Mouse (Mus musculus) midbrain, embryonic 10.5 days (tissue): ENCODE measurements around the gene Tbpl1. TPM values are rescaled to one million over a fixed set of nuclear protein-coding genes. Genes with fewer than 3 reads are reported as not detected.

ENCODE experiments used
- DNase-seq: peaks from one replicate; pipeline ENCODE4 v3.0.0-alpha.2; 2017; ENCODE audit warnings: low spot score
- H3K27ac ChIP-seq: fragments of 300-500 bp; sonication (generic); replicated peaks from 2 replicates; pipeline ENCODE4 v1.5.1; 2016; ENCODE audit warnings: mild to moderate bottlenecking
- H3K27me3 ChIP-seq: fragments of 300-500 bp; sonication (generic); 2 replicates; pipeline ENCODE4 v1.6.1; 2016; ENCODE audit warnings: low read depth, mild to moderate bottlenecking; ENCODE audit not compliant: poor library complexity, severe bottlenecking
- H3K36me3 ChIP-seq: fragments of 300-500 bp; sonication (generic); 2 replicates; pipeline ENCODE4 v1.6.1; 2016; ENCODE audit warnings: mild to moderate bottlenecking, moderate library complexity
- H3K4me1 ChIP-seq: fragments of 300-500 bp; sonication (generic); 2 replicates; pipeline ENCODE4 v1.6.1; 2016
- H3K4me3 ChIP-seq: fragments of 300-500 bp; sonication (generic); 2 replicates; pipeline ENCODE4 v1.5.1; 2016; ENCODE audit warnings: mild to moderate bottlenecking, moderate library complexity
- H3K9me3 ChIP-seq: fragments of 300-500 bp; sonication (generic); replicated peaks from 2 replicates; pipeline ENCODE4 v1.6.1; 2016; ENCODE audit warnings: mild to moderate bottlenecking
- WGBS: fragments of 180-500 bp; shearing (Covaris S2); methylation state at CpG from one replicate; pipeline ENCODE4 v1.1.7; 2016; 5-methylcytosine and 5-hydroxymethylcytosine counted together
- polyA plus RNA-seq: library from polyadenylated mRNA; unstranded; fragments of >200 nt; fragmentation: Nextera tagmentation; extraction: Ambion mirVana; gene quantifications from 2 replicates; pipeline ENCODE4 v1.2.1, GENCODE M21; 2016

Tbpl1 gene
- polyA plus RNA-seq, 1 experiment from 2014 or later, result 107 TPM

DNA sequence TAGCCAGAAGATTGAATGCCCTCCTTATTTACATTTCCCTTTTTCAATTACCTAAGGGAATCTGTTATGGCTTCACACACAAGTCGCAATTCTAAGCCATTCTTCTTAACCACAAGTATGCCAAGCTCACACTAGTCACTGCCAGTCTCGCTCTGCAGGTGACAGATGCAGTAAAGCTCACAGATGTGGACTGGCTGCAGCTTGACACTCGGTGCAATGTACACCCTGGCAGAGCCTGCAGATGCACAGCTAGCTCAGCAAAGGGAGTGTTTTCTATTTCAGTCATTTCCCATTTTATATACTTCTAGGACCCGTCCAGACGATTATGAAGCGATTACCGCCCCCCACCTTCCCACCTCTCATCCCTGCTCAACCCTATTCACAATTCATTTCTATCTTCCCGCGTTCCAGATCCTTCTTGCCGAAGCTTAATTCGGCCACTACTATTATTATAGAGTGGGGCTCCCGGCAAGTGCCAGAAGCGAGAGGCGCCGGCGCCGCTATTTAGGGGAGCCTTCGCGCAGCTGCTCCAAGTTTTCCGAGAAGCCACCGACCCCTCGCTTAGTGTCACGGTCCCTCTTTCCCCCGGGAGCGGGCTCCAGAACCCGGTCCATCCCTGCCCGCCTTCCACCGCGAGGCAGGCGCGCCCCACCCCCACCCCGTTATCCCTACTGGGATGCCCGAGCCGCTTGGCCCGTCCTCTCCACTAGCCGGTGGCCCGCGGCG, 1.3 kb downstream of the Tbpl1 start:
- WGBS, result 1% methylated on average over 39 of the region's 39 CpGs

DNA sequence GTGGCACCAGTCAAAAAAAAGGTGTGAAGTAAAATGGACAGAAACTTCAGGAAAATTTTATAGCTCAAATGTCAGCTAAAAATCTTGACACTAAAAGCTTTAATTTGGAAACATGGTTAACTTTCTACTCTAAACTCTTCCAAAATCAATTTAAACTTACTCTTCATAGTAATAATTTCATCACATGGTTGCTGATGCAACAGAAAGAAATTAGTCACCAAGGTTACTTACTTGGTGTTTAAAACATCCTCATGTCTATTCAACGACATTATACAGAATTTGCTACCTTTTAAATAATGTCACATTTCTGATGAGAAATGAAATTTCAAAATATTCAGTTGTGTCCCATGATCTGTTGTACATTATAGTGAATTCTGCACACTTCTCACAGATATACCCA, 3.5 kb downstream of the Tbpl1 start:
- H3K27me3 ChIP-seq, result no peaks in the 10 kb centered on the region
- peaks cover 35% of the 10 kb centered on the region for H3K4me1 ChIP-seq
- H3K27ac ChIP-seq, result no peak overlapping the region
- 93% methylated on average over 1 of the region's 1 CpGs for WGBS
- no peaks in the 10 kb centered on the region for H3K9me3 ChIP-seq
- no peak for DNase-seq
- H3K36me3 ChIP-seq, result 0 out of 2 replicates have a peak, but pooled peaks cover 9% of the 10 kb centered on the region
- no peak overlapping the region for H3K4me3 ChIP-seq

More for the DNA sequence above, 1.3 kb downstream of the Tbpl1 start:
- no peak for DNase-seq
- Histone ChIP-seq H3K4me3 (peak overlapping the region; percentile 99), H3K4me1 (peaks cover 35% of the 10 kb centered on the region), H3K27me3 (no peaks in the 10 kb centered on the region), H3K36me3 (0 out of 2 replicates have a peak, but pooled peaks cover 3% of the 10 kb centered on the region), H3K27ac (peak overlapping the region; percentile 99), H3K9me3 (no peaks in the 10 kb centered on the region)

DNA sequence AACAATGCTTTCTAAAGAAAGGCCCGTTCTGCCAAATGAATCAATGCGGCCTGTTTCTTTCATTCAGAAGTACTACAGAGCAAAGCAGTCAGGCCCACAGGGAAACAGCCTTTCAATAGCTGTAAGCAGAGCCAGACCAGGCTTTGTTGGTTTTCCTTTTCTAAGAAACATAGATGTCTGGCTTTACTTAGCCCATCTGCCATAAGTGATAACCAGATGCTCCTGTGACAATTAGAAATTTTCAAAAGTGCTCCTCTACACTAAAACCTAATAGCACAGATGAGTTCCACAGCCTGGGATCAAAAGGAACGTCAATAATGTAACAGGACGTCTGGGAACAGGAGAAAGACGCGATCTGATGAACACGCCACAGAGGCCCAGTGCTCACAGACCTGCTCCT, 5.4 kb downstream of the Tbpl1 start:
- 0 out of 2 replicates have a peak, but pooled peaks cover 9% of the 10 kb centered on the region for H3K36me3 ChIP-seq
- H3K4me3 ChIP-seq, result no peak overlapping the region
- H3K4me1 ChIP-seq, result peaks cover 26% of the 10 kb centered on the region
- 90% methylated on average over 7 of the region's 7 CpGs for WGBS
- H3K27me3 ChIP-seq, result no peaks in the 10 kb centered on the region
- H3K9me3 ChIP-seq, result no peaks in the 10 kb centered on the region
- no peak overlapping the region for H3K27ac ChIP-seq
- no peak for DNase-seq

DNA sequence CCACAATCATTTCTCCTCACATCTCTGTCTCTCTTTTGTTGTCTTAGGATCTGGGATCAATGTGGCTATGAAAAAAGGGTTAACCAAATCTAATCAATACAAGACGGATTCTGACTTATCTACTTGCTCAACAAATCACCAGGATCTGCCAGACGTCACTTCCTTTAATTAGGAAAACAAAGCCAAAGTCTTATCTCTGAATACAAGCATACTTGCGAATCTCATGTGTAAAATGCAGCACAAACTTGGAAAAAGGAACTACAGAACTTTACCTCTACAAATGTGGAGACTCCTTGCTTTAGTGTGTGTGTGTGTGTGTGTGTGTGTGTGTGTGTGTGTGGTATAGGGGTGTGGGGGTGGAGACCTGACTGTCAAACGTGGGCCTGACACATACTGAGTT, 6.6 kb downstream of the Tbpl1 start:
- Histone ChIP-seq H3K27ac (no peak overlapping the region), H3K36me3 (0 out of 2 replicates have a peak, but pooled peaks cover 9% of the 10 kb centered on the region), H3K4me1 (peaks cover 24% of the 10 kb centered on the region), H3K27me3 (no peaks in the 10 kb centered on the region), H3K9me3 (no peaks in the 10 kb centered on the region), H3K4me3 (no peak overlapping the region)
- 77% methylated on average over 4 of the region's 4 CpGs for WGBS
- DNase-seq, result no peak

DNA sequence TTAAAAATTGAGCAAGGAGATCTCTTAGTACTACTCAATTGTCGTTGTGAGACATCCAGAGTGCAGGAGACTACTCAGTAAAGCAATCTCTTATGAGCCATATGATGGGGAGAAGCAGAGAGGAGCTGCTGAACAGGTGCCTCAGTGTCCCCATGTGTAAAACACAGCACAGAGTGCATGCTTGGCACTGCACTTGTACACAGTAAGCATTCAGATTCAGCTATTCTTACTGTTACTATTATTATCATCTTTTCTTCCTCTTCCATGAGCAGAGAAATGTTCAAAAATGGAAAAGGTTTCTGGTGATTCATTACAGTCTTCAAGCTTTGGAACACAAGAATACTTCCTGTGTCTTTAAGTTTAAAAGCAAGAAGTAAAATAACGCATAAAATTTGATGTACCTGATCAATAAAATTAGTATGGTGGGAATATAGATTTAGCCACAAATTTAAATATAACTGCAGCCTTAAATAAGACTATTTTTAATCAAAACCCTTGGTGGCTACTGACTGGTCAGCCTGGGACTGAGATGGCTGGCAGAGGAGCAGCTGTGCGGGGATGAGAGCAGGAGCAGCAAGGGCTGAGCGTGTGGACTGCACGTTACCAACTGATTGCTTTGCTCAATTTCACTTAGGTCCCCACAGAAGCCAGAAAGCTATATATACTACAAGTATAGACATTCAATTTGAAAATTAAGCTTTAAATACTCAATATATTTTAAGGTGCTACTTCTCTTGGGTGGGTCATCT, 10.8 kb downstream of the Tbpl1 start:
- no peak for DNase-seq
- Histone ChIP-seq H3K4me3 (no peak overlapping the region), H3K9me3 (no peaks in the 10 kb centered on the region), H3K27me3 (no peaks in the 10 kb centered on the region), H3K4me1 (no peaks in the 10 kb centered on the region), H3K36me3 (0 out of 2 replicates have a peak, but pooled peaks cover 6% of the 10 kb centered on the region), H3K27ac (no peak overlapping the region)
- WGBS, result 96% methylated on average over 5 of the region's 5 CpGs

DNA sequence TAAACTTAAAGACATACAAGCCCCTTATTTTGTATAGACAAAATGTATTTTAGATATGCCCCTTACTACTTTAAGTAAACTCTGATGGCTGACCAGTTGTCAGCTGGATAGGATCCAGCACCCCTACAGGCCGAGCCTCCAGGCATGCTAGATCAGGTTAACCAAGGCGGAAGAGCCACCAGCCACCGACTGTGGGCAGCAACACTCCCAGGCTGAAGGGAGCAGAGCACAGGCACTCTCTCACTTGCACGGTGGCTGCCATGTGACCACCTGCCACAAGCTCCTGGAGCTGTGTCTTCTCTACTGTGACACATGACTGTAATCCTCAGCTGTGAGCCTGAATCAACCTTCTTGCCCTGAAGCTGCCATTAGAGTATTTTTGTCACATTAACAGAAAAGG, 13.3 kb downstream of the Tbpl1 start:
- no peak for DNase-seq
- no peaks in the 10 kb centered on the region for H3K4me1 ChIP-seq
- H3K9me3 ChIP-seq, result no peaks in the 10 kb centered on the region
- H3K27me3 ChIP-seq, result no peaks in the 10 kb centered on the region
- H3K36me3 ChIP-seq, result no peaks in the 10 kb centered on the region
- WGBS, result 71% methylated on average over 4 of the region's 4 CpGs
- H3K27ac ChIP-seq, result no peak overlapping the region
- no peak overlapping the region for H3K4me3 ChIP-seq

DNA sequence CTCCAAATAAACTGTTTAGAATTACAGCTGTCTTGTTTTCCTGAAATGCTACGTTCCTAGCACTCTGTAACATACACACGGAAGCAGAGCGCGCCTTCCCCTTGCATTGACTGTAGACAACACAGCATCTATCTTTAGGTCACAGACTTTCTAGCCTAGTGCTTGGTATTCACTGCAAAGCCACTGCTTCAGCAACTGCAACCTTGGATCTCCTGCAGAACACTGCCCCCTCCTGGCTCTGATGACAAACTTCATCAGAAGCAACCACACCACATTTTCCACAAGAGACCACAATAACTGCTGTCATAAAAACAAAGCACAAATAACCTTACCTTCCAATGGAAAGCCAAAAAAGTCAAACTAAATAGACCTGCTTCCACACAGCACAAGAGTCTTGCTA, 17.2 kb downstream of the Tbpl1 start:
- H3K27me3 ChIP-seq, result no peaks in the 10 kb centered on the region
- no peaks in the 10 kb centered on the region for H3K4me1 ChIP-seq
- H3K36me3 ChIP-seq, result peaks cover 13% of the 10 kb centered on the region
- no peak overlapping the region for H3K27ac ChIP-seq
- WGBS, result 83% methylated on average over 4 of the region's 4 CpGs
- no peaks in the 10 kb centered on the region for H3K9me3 ChIP-seq
- no peak overlapping the region for H3K4me3 ChIP-seq
- DNase-seq, result peak; percentile 39

DNA sequence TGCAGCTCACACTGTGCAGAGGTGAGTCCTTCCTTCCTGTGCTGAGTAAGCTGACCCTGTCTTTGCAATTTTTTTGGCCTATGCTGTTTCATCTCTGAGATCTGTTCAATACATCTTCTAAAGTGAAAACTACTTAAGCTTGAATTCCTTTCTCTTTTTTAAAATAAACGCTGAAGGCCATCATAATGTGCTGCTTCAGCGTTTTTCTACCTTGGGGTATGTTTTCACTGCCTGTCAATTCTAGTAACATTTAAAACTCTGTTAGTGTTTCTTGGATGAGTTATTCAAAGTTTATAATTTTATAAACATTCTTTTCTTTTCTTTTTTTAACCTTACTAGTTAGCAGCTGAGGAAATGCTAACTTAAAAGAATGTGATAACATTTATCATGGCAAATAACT, 18.8 kb downstream of the Tbpl1 start:
- DNase-seq, result no peak
- H3K4me3 ChIP-seq, result no peak overlapping the region
- H3K36me3 ChIP-seq, result peaks cover 29% of the 10 kb centered on the region
- no peaks in the 10 kb centered on the region for H3K9me3 ChIP-seq
- H3K27ac ChIP-seq, result no peak overlapping the region
- WGBS, result 92% methylated on average over 2 of the region's 2 CpGs
- H3K4me1 ChIP-seq, result no peaks in the 10 kb centered on the region
- no peaks in the 10 kb centered on the region for H3K27me3 ChIP-seq

DNA sequence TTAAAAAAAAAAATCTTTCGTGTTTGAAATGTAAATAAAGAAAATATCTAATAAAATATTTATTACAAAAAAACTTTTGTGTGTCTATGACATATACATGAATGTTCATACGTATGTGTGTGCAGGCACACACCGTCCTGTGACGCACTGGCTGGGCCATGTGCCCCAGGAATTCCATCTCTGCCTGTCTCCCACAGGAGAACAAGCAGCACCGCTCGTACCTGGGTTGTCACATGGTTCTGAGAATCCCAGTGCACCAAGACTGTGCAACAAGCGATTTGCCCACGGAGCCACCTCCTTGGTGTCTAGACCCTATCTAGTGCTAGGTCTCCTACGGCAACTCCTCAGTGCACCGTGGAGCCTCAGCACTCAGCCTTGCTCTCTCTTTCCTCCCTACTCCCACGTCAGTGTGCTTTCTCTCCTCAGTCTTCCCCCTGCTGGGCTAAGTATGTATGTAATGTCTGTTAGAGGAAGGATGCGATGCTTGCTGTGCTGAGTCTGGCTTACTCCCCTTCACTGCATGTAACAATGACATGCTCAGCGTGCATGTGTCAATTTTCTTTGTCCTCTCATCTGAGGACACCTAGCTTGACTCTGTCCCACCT, 21.5 kb downstream of the Tbpl1 start:
- WGBS, result 87% methylated on average over 13 of the region's 13 CpGs
- Histone ChIP-seq H3K4me3 (no peak overlapping the region), H3K36me3 (peaks cover 56% of the 10 kb centered on the region), H3K27me3 (no peaks in the 10 kb centered on the region), H3K27ac (no peak overlapping the region), H3K9me3 (no peaks in the 10 kb centered on the region), H3K4me1 (no peaks in the 10 kb centered on the region)
- no peak for DNase-seq

DNA sequence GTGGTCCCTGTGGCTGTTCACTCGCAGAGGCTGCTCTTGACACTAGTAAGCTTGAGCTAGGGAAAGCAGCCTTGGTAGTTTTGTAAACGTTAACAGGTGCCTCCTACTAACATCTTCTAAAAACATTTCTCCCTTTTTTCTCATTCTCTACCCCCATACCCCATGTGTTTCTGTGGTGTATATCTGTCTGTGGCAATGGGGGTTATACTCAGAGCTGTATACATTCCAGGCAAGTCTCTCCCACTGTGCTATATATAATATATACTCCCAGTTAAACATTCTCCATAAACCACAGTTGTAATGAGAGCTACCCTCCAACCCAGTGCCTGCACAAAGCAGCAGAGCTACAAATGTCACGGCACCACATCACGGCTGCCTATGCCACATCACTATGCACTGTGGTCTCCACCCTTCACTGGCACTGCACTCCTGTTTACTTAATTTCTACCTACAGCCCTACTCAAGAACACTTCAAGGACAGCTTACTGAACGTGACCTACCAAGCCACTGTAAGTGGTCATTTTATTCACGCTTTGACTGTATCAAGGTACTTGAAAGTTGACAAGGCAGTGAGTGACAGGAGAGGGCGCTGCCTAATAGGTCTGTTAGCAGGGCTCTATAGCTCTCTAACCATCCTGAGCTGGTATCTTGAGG, 23.4 kb downstream of the Tbpl1 start:
- Histone ChIP-seq H3K27me3 (no peaks in the 10 kb centered on the region), H3K4me1 (no peaks in the 10 kb centered on the region), H3K9me3 (no peaks in the 10 kb centered on the region), H3K36me3 (peaks cover 74% of the 10 kb centered on the region), H3K27ac (no peak overlapping the region), H3K4me3 (no peak overlapping the region)
- no peak for DNase-seq
- 92% methylated on average over 7 of the region's 7 CpGs for whole genome bisulfite sequencing

DNA sequence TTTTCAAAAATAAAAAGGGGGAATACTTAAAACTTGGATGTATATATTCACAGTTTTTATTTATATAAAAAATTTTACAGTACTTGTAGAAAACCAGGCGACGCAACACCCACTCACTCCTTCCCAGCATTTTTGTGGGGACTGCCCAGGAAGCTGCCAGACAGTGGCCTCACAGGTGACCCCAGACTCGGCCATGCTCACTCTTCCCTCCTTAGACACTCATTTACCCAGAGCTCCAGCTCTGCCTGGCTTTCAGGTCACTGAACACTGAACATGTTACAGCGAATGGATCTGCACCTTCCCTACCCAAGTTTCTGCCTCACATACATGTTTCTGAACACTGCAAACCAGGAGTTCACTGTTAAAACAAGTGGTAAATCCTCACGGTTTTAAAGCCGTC, 27.9 kb downstream of the Tbpl1 start:
- Histone ChIP-seq H3K36me3 (peaks cover 83% of the 10 kb centered on the region), H3K4me1 (0 out of 2 replicates have a peak, but pooled peaks cover 3% of the 10 kb centered on the region), H3K27ac (no peak overlapping the region), H3K9me3 (no peaks in the 10 kb centered on the region), H3K4me3 (no peak overlapping the region), H3K27me3 (no peaks in the 10 kb centered on the region)
- WGBS, result 88% methylated on average over 6 of the region's 6 CpGs
- no peak for DNase-seq

DNA sequence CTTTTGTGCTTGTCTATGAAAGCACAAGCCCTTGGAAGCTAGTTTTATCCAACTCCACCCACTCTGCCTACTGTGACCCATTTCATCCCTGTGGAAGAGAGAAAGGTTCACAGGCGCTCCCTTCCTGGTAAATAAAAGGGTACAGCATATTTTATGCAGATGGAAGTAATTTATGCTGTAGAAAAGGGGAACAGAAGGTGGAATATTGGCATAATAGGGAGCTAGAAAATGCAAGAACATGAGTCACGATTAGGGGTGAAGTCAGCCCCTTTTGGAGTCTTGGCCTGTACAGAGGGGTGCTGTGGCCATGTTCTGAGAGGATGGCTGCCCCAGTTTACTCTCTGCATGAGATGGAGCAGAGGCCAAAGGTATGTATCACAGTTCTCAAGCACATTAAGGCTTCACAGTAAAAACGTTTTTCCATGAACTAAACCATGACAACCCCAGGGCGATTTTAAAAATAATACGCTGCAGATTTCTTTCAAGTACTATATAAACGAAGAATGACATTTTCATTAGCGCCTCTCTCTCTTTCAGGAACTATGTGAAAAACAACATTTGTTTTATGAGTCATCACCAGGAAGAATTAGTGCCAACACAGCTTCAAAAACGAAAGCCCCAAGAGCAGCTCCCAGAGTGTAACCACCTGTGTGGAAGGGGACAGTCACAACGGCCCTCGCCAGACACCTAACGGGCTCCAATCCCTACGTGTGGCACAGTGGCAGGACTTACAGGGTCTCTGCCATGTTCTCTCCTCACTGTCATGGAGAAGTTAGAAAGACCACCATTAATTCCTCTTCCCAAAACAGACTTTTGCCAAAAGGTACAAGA, 30.0 kb downstream of the Tbpl1 start:
- no peaks in the 10 kb centered on the region for H3K27me3 ChIP-seq
- H3K27ac ChIP-seq, result no peak overlapping the region
- no peaks in the 10 kb centered on the region for H3K9me3 ChIP-seq
- no peak for DNase-seq
- WGBS, result 90% methylated on average over 12 of the region's 12 CpGs
- H3K4me1 ChIP-seq, result 0 out of 2 replicates have a peak, but pooled peaks cover 3% of the 10 kb centered on the region
- no peak overlapping the region for H3K4me3 ChIP-seq
- peaks cover 65% of the 10 kb centered on the region for H3K36me3 ChIP-seq
